Mouse (Mus musculus) embryonic fibroblast, embryonic 13.5 days (primary cell): ENCODE measurements at regions not wholly inside any gene's neighbourhood (a gene's known extent, or its start where the extent isn't known, plus 50 kb on each side); places are given as distances from the start of the nearest gene placed in this dataset.

Experiments
- H3K27ac ChIP-seq: 2 replicates; pipeline ENCODE4 v1.5.1; 2012; ENCODE audit warnings: low read length, control low read depth, inconsistent platforms; ENCODE audit not compliant: insufficient read depth
- H3K4me1 ChIP-seq: 2 replicates; pipeline ENCODE4 v1.6.1; 2011; ENCODE audit warnings: low read length; ENCODE audit not compliant: control insufficient read depth, insufficient read depth
- H3K4me3 ChIP-seq: 2 replicates; pipeline ENCODE4 v1.5.1; 2011; ENCODE audit warnings: mild to moderate bottlenecking, control low read depth, low read length; ENCODE audit not compliant: insufficient read depth
- CTCF ChIP-seq: IDR thresholded peaks from 2 replicates; pipeline ENCODE4 v1.5.1; 2011; ENCODE audit warnings: mild to moderate bottlenecking, control low read depth, low read length, moderate library complexity, borderline replicate concordance; ENCODE audit not compliant: insufficient read depth
- POLR2A ChIP-seq: IDR thresholded peaks from 2 replicates; pipeline ENCODE4 v1.6.1; 2011; ENCODE audit warnings: low read depth, mild to moderate bottlenecking, control low read depth, low read length, moderate library complexity

DNA sequence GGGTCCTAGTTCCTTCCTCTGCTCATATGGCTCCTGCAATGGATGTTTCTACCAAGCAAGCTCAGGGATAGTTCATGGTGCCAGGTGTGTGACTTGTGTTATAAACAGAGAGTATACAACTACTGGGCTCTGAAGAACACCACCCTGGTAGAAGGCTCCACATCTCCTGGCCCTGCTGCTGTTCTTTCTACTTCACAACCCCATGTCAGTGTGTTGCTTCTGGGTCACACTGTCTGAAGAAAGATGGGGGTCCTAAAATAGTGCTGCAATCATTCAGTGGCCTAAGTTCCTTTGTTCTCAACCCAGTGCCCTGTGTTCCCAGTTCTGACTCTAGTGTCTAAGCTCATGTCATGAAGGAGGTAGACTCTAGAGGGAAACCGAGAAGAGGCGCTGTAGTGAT lies 51.4 kb upstream of the Il17a start:
- Histone ChIP-seq H3K4me1 (peaks cover 14% of the 10 kb centered on the region), H3K4me3 (no peak overlapping the region), H3K27ac (no peak overlapping the region)
- no peak for TF ChIP-seq CTCF

DNA sequence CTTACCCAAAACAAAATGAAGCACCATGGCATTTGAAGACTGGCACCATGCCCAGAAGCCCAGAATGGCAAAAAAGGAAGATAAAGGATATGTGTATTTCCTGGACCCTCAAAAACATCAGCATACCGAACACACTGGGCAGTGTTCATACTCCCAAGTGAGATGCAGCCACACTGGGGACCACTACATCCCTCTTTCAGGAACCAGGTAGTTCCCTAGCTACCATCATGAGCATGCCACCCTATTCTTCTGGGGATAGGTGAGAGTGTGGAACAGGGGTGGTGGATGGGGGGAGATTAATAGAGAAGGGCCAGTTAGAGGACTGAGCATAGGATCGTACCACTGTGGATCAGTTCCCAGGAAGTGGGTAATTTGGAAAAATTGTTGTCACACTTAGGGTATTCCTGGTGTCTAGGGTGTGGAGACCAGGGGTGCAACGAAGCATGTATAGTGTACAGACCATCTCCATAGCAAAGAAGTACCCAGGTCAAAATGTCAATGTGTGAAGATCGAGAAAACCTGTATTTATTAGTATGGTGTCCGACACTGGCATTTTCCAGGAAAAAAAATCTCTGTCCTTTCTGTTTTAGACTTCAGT lies 50.9 kb upstream of the Il17a start:
- peaks cover 11% of the 10 kb centered on the region for H3K4me1 ChIP-seq
- no peak for TF ChIP-seq POLR2A
- no peak for TF ChIP-seq CTCF
- no peak overlapping the region for H3K27ac ChIP-seq
- no peak overlapping the region for H3K4me3 ChIP-seq

DNA sequence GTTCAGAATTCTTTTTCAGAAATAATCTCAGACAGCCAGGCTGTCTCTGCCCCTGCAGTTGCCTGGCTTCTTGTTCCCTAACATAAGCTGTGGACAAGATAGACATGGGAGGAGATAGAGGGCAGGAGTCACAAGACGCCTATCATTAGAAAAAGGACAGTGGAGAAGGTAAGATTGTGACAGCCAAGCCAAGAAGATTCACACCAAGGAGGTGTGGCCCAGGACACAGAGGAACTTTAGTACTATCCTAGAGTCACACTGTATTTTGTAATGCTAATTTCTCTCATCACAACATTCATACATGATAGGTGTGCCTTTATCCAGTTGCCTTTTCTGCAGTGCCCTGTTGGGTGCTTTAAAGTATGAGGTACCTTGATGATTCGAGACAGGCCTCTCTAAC lies 50.2 kb upstream of the Il17a start:
- Histone ChIP-seq H3K4me3 (no peak overlapping the region), H3K4me1 (peaks cover 11% of the 10 kb centered on the region)
- no peak for TF ChIP-seq CTCF
- TF ChIP-seq POLR2A = no peak

More for the DNA sequence above, 50.2 kb upstream of the Il17a start:
- no peak overlapping the region for H3K27ac ChIP-seq
